Mouse (Mus musculus): ENCODE data around the gene Sfxn3.
"Not testable (repeated sequence)": the region's sequence is repeated elsewhere in the genome, so short reads cannot be mapped to it uniquely, and the experiment has no call there.

Sfxn3 gene

GRCm38 (mm10) chr19:45018351-45018831 is 28.9 kb upstream of the Sfxn3 start:
- DNase-seq (ENCODE audit: inconsistent ontology term) = peak; percentile 50

- peak; percentile 50 for DNase-seq (ENCODE audit: inconsistent ontology term)
Measured at GRCm38 (mm10) chr19:45020348-45020747, 27.0 kb upstream of the Sfxn3 start.

- DNase-seq (ENCODE audit: inconsistent ontology term) = no peak
Measured at GRCm38 (mm10) chr19:45021362-45021761, 25.9 kb upstream of the Sfxn3 start.

GRCm38 (mm10) chr19:45023993-45024392 is 23.3 kb upstream of the Sfxn3 start:
- no peak for DNase-seq (ENCODE audit: inconsistent ontology term)

GRCm38 (mm10) chr19:45024775-45025174 is 22.5 kb upstream of the Sfxn3 start:
- no peak for DNase-seq (ENCODE audit: inconsistent ontology term)

GRCm38 (mm10) chr19:45025937-45026568 is 21.2 kb upstream of the Sfxn3 start:
- DNase-seq (ENCODE audit: inconsistent ontology term) = no peak

GRCm38 (mm10) chr19:45026958-45027670 is 20.2 kb upstream of the Sfxn3 start:
- DNase-seq (ENCODE audit: inconsistent ontology term) = no peak

- peak; percentile 73 for DNase-seq (ENCODE audit: inconsistent ontology term)
Measured at GRCm38 (mm10) chr19:45027848-45028247, 19.5 kb upstream of the Sfxn3 start.

GRCm38 (mm10) chr19:45028746-45029145 is 18.6 kb upstream of the Sfxn3 start:
- no peak for DNase-seq (ENCODE audit: inconsistent ontology term)

GRCm38 (mm10) chr19:45029571-45029970 is 17.7 kb upstream of the Sfxn3 start:
- DNase-seq (ENCODE audit: inconsistent ontology term) = no peak

GRCm38 (mm10) chr19:45030111-45030510 is 17.2 kb upstream of the Sfxn3 start:
- peak; percentile 57 for DNase-seq (ENCODE audit: inconsistent ontology term)

- DNase-seq (ENCODE audit: inconsistent ontology term) = peak; percentile 87
Measured at GRCm38 (mm10) chr19:45030746-45031693, 16.3 kb upstream of the Sfxn3 start.

- DNase-seq (ENCODE audit: inconsistent ontology term) = peak; percentile 73
Measured at GRCm38 (mm10) chr19:45031780-45032179, 15.5 kb upstream of the Sfxn3 start.

- DNase-seq (ENCODE audit: inconsistent ontology term) = peak; percentile 62
Measured at GRCm38 (mm10) chr19:45032570-45033332, 14.6 kb upstream of the Sfxn3 start.

- peak; percentile 45 for DNase-seq (ENCODE audit: inconsistent ontology term)
Measured at GRCm38 (mm10) chr19:45036867-45037266, 10.4 kb upstream of the Sfxn3 start.

- not testable (repeated sequence) for DNase-seq (ENCODE audit: inconsistent ontology term)
Measured at GRCm38 (mm10) chr19:45038198-45038597, 9.1 kb upstream of the Sfxn3 start.

- no peak for DNase-seq (ENCODE audit: inconsistent ontology term)
Measured at GRCm38 (mm10) chr19:45040214-45040613, 7.1 kb upstream of the Sfxn3 start.

GRCm38 (mm10) chr19:45044389-45044927 is 2.8 kb upstream of the Sfxn3 start:
- DNase-seq (ENCODE audit: inconsistent ontology term) = no peak

- no peak for DNase-seq (ENCODE audit: inconsistent ontology term)
Measured at GRCm38 (mm10) chr19:45045236-45045635, 2.1 kb upstream of the Sfxn3 start.

GRCm38 (mm10) chr19:45045651-45046050 is 1.7 kb upstream of the Sfxn3 start, which contains the start of gene Pdzd7:
TSS of gene Pdzd7 (minus strand) at chr19:45045717.
- no peak for DNase-seq (ENCODE audit: inconsistent ontology term)
